In genomic region chr1:74797459-74797858, GRCm38 (mm10) we compare ENCODE assay signal across 10 mouse cellular contexts. TPM values are rescaled to one million over a fixed set of nuclear protein-coding genes. Genes with fewer than 3 reads are reported as not detected.
A peak's percentile ranks its signal among the peaks of the same experiment; 100 is the strongest.
DNase-seq lines count a peak whose midpoint lies in the region; ATAC-seq and TF ChIP-seq lines count a peak whose summit lies in the region.
"Had no signal": no experiment of that assay in that cellular context is flagged by ENCODE, and none has a peak within 500 bp of the region (broad histone marks: within the 10 kb centered on the region; RNA-seq: fewer than 3 reads in every experiment).

No protein-coding gene starts in this region.

- 10% methylated on average over 5 of the region's 5 CpGs for WGBS in kidney, embryonic 15.5 days
- WGBS in kidney, adult 2 months, result 41% methylated on average over 5 of the region's 5 CpGs
- WGBS in hindbrain, embryonic 13.5 days, result 10% methylated on average over 5 of the region's 5 CpGs
- 19% methylated on average over 5 of the region's 5 CpGs for WGBS in midbrain, postnatal 0 days

- H3K27me3 ChIP-seq in kidney, embryonic 15.5 days, result peaks cover 99% of the 10 kb centered on the region
- H3K27me3 ChIP-seq in kidney, adult 2 months (replicated peaks; ENCODE audit: control insufficient read depth, insufficient read depth, low read length), result no peaks in the 10 kb centered on the region
- peaks cover 96% of the 10 kb centered on the region for H3K27me3 ChIP-seq in hindbrain, embryonic 13.5 days
- peaks cover 57% of the 10 kb centered on the region for H3K27me3 ChIP-seq in midbrain, postnatal 0 days (ENCODE audit: insufficient read depth, low read length)

- DNase-seq in kidney, adult 2 months, result no peak
- peak; percentile 95 for DNase-seq in brain, embryonic 14.5 days (ENCODE audit: low read depth)
- DNase-seq in midbrain, postnatal 0 days (ENCODE audit: low spot score), result peak; percentile 90
- no peak for DNase-seq in left cerebral cortex, adult 18-20 months (ENCODE audit: low spot score in 2 of 2)
- DNase-seq in urinary bladder, postnatal 14 days (ENCODE audit: low spot score), result no peak

- no peaks in the 10 kb centered on the region for H3K36me3 ChIP-seq in kidney, embryonic 15.5 days
- H3K36me3 ChIP-seq in kidney, adult 2 months (ENCODE audit: control insufficient read depth, insufficient read depth, low read length), result no peaks in the 10 kb centered on the region
- H3K36me3 ChIP-seq in hindbrain, embryonic 13.5 days, result no peaks in the 10 kb centered on the region
- H3K36me3 ChIP-seq in midbrain, postnatal 0 days (ENCODE audit: insufficient read depth, low read length), result no peaks in the 10 kb centered on the region
- H3K36me3 ChIP-seq: heart, embryonic 15.5 days had no signal

- TF ChIP-seq CTCF in kidney, adult 2 months (conservative IDR thresholded peaks at IDR 0.05; ENCODE audit: insufficient read depth, insufficient read length, low read depth, low read length), result no peak
- no peak for TF ChIP-seq CTCF in brain, embryonic 14.5 days (IDR thresholded peaks at IDR 0.05; ENCODE audit: borderline replicate concordance, extremely low read depth, insufficient read depth, insufficient read length)
- no peak for TF ChIP-seq CTCF in midbrain, postnatal 0 days (IDR thresholded peaks at IDR 0.05)

- ATAC-seq in kidney, embryonic 15.5 days (replicated peaks; ENCODE audit: low FRiP score), result peak; percentile 46
- ATAC-seq in hindbrain, embryonic 13.5 days (ENCODE audit: low FRiP score), result peak; percentile 55
- peak; percentile 45 for ATAC-seq in midbrain, postnatal 0 days (ENCODE audit: low FRiP score)
- ATAC-seq in activated CD4-positive, CD25-positive, alpha-beta regulatory T cell, adult 4 months, result no peak

- H3K4me1 ChIP-seq in kidney, embryonic 15.5 days, result peaks cover 33% of the 10 kb centered on the region
- H3K4me1 ChIP-seq in kidney, adult 2 months (ENCODE audit: control insufficient read depth, insufficient read depth, low read length), result no peaks in the 10 kb centered on the region
- H3K4me1 ChIP-seq in hindbrain, embryonic 13.5 days (replicated peaks), result peaks cover 52% of the 10 kb centered on the region
- no peaks in the 10 kb centered on the region for H3K4me1 ChIP-seq in midbrain, postnatal 0 days (ENCODE audit: insufficient read depth, low read length)

- H3K4me3 ChIP-seq in kidney, embryonic 15.5 days (replicated peaks), result no peak overlapping the region
- no peak overlapping the region for H3K4me3 ChIP-seq in kidney, adult 2 months (ENCODE audit: insufficient read depth, low read depth, low read length)
- no peak overlapping the region for H3K4me3 ChIP-seq in hindbrain, embryonic 13.5 days
- no peak overlapping the region for H3K4me3 ChIP-seq in midbrain, postnatal 0 days (ENCODE audit: low read depth, low read length)
- H3K4me3 ChIP-seq: heart, embryonic 15.5 days had no signal

- TF ChIP-seq POLR2A in kidney, adult 2 months (IDR thresholded peaks at IDR 0.05; ENCODE audit: low read depth, low read length), result no peak
- no peak for TF ChIP-seq POLR2A in brain, embryonic 14.5 days (IDR thresholded peaks at IDR 0.05; ENCODE audit: borderline replicate concordance, extremely low read depth, insufficient read depth, insufficient read length, poor library complexity, severe bottlenecking)

- H3K9me3 ChIP-seq in kidney, embryonic 15.5 days (replicated peaks), result no peaks in the 10 kb centered on the region
- H3K9me3 ChIP-seq in hindbrain, embryonic 13.5 days, result no peaks in the 10 kb centered on the region
- H3K9me3 ChIP-seq in midbrain, postnatal 0 days (ENCODE audit: low read length), result no peaks in the 10 kb centered on the region
- H3K9me3 ChIP-seq: heart, embryonic 15.5 days had no signal

- no peak overlapping the region for H3K27ac ChIP-seq in kidney, embryonic 15.5 days
- H3K27ac ChIP-seq in kidney, adult 2 months (ENCODE audit: insufficient read depth, low read depth, low read length), result no peak overlapping the region
- H3K27ac ChIP-seq in hindbrain, embryonic 13.5 days, result no peak overlapping the region
- no peak overlapping the region for H3K27ac ChIP-seq in midbrain, postnatal 0 days (ENCODE audit: low read depth, low read length)
- H3K27ac ChIP-seq: heart, embryonic 15.5 days had no signal

- H3K4me2 ChIP-seq in kidney, embryonic 15.5 days, result no peak overlapping the region
- no peak overlapping the region for H3K4me2 ChIP-seq in hindbrain, embryonic 13.5 days
- H3K4me2 ChIP-seq in midbrain, postnatal 0 days (ENCODE audit: low read depth, low read length, poor library complexity, severe bottlenecking), result no peak overlapping the region
- H3K4me2 ChIP-seq: heart, embryonic 15.5 days had no signal

- H3K9ac ChIP-seq in kidney, embryonic 15.5 days, result no peak overlapping the region
- no peak overlapping the region for H3K9ac ChIP-seq in hindbrain, embryonic 13.5 days
- 0 out of 2 replicates have a peak overlapping the region, but pooled peaks have one; percentile 24 for H3K9ac ChIP-seq in midbrain, postnatal 0 days (replicated peaks; ENCODE audit: low read length, poor library complexity, severe bottlenecking)
- H3K9ac ChIP-seq: heart, embryonic 15.5 days had no signal

RNA-seq across cellular contexts. Expression of gene Wnt10a, which starts 6.1 kb away (rescaled TPM):
- polyA plus RNA-seq in kidney, embryonic 15.5 days (2015; fragmentation: Nextera tagmentation; extraction: Ambion mirVana), result 0.43 and 0.89 TPM in 2 replicates
- 1.2 TPM in 2 replicates for polyA plus RNA-seq in kidney, adult 2 months (2012; rRNA removed)
- 0.73 and 0.77 TPM in 2 replicates for polyA plus RNA-seq in brain, embryonic 14.5 days (2012; rRNA removed)
- polyA plus RNA-seq in hindbrain, embryonic 13.5 days (2015; fragmentation: Nextera tagmentation; extraction: Ambion mirVana), result 0.19 and 0.45 TPM in 2 replicates
- total RNA-seq in midbrain, postnatal 0 days (2014; rRNA removed), result 0.09 and 0.82 TPM in 2 replicates
- polyA plus RNA-seq in midbrain, postnatal 0 days (2015; fragmentation: Nextera tagmentation; extraction: Ambion mirVana), result 0.10 and 0.38 TPM in 2 replicates
- total RNA-seq in left cerebral cortex, adult 18-20 months (2021), result 10 to 100 TPM; 15.8 to 15.9 TPM
- polyA plus RNA-seq in activated CD4-positive, CD25-positive, alpha-beta regulatory T cell, adult 4 months (2017; shearing (Covaris generic)), result under 1 TPM in 1 of 2 experiments, not detected in 1; 0.53 TPM
- polyA plus RNA-seq: heart, embryonic 15.5 days; liver, embryonic 16.5 days had no signal

RNA-seq across cellular contexts. Expression of gene Wnt6, which starts 25.8 kb away (rescaled TPM):
- 2.0 and 2.3 TPM in 2 replicates for polyA plus RNA-seq in kidney, embryonic 15.5 days (2015; fragmentation: Nextera tagmentation; extraction: Ambion mirVana)
- 0.27 and 0.48 TPM in 2 replicates for polyA plus RNA-seq in kidney, adult 2 months (2012; rRNA removed)
- polyA plus RNA-seq in brain, embryonic 14.5 days (2012; rRNA removed), result 4.4 and 9.1 TPM in 2 replicates
- polyA plus RNA-seq in hindbrain, embryonic 13.5 days (2015; fragmentation: Nextera tagmentation; extraction: Ambion mirVana), result 3.6 and 4.5 TPM in 2 replicates
- total RNA-seq in midbrain, postnatal 0 days (2014; rRNA removed), result 6.2 and 8.4 TPM in 2 replicates
- polyA plus RNA-seq in midbrain, postnatal 0 days (2015; fragmentation: Nextera tagmentation; extraction: Ambion mirVana), result 6.3 and 6.6 TPM in 2 replicates
- total RNA-seq in left cerebral cortex, adult 18-20 months (2021), result 1 to 10 TPM; 3.3 to 4.5 TPM
- not detected for polyA plus RNA-seq in activated CD4-positive, CD25-positive, alpha-beta regulatory T cell, adult 4 months (2017; shearing (Covaris generic))

RNA-seq across cellular contexts. Expression of gene Prkag3, which starts 48.4 kb away (rescaled TPM):
- polyA plus RNA-seq in kidney, embryonic 15.5 days (2015; fragmentation: Nextera tagmentation; extraction: Ambion mirVana), result 0.44 and 0.73 TPM in 2 replicates
- polyA plus RNA-seq in kidney, adult 2 months (2012; rRNA removed), result 2.9 TPM in 2 replicates
- polyA plus RNA-seq in brain, embryonic 14.5 days (2012; rRNA removed), result 0.09 and 0.10 TPM in 2 replicates
- 0.16 and 0.21 TPM in 2 replicates for polyA plus RNA-seq in hindbrain, embryonic 13.5 days (2015; fragmentation: Nextera tagmentation; extraction: Ambion mirVana)
- 0.11 TPM in 1 of 2 replicates, not detected in the other for total RNA-seq in midbrain, postnatal 0 days (2014; rRNA removed)
- 0.09 TPM in 1 of 2 replicates, not detected in the other for polyA plus RNA-seq in midbrain, postnatal 0 days (2015; fragmentation: Nextera tagmentation; extraction: Ambion mirVana)
- total RNA-seq in left cerebral cortex, adult 18-20 months (2021), result under 1 TPM; 0.12 to 0.51 TPM
- not detected for polyA plus RNA-seq in activated CD4-positive, CD25-positive, alpha-beta regulatory T cell, adult 4 months (2017; shearing (Covaris generic))

RNA-seq across cellular contexts. Expression of gene Cdk5r2, which starts 57.3 kb away (rescaled TPM):
- polyA plus RNA-seq in kidney, embryonic 15.5 days (2015; fragmentation: Nextera tagmentation; extraction: Ambion mirVana), result 0.05 TPM in 1 of 2 replicates, not detected in the other
- polyA plus RNA-seq in kidney, adult 2 months (2012; rRNA removed), result 0.14 and 0.31 TPM in 2 replicates
- polyA plus RNA-seq in brain, embryonic 14.5 days (2012; rRNA removed), result 51.5 and 90.9 TPM in 2 replicates
- polyA plus RNA-seq in hindbrain, embryonic 13.5 days (2015; fragmentation: Nextera tagmentation; extraction: Ambion mirVana), result 6.1 and 6.5 TPM in 2 replicates
- total RNA-seq in midbrain, postnatal 0 days (2014; rRNA removed), result 64.0 and 70.2 TPM in 2 replicates
- polyA plus RNA-seq in midbrain, postnatal 0 days (2015; fragmentation: Nextera tagmentation; extraction: Ambion mirVana), result 15.4 and 17.8 TPM in 2 replicates
- total RNA-seq in left cerebral cortex, adult 18-20 months (2021), result 100 to 1,000 TPM; 315 to 347 TPM
- not detected for polyA plus RNA-seq in activated CD4-positive, CD25-positive, alpha-beta regulatory T cell, adult 4 months (2017; shearing (Covaris generic))
- polyA plus RNA-seq: heart, embryonic 15.5 days; liver, embryonic 16.5 days had no signal

Comparison
In these comparisons a context has a peak if more than half of its experiments do, and no peak if none do; other contexts are left out.
1. DNase-seq: peak in brain, embryonic 14.5 days (single experiment) and midbrain, postnatal 0 days (single experiment); none in kidney, adult 2 months (single experiment), left cerebral cortex, adult 18-20 months (0 of 2) and urinary bladder, postnatal 14 days (single experiment).